Mouse (Mus musculus) layer of hippocampus, postnatal 25 days (tissue): ENCODE results near the gene Olr1. TPM values are rescaled to one million over a fixed set of nuclear protein-coding genes. Genes with fewer than 3 reads are reported as not detected.

Experiments
- total RNA-seq, 2 experiments: library from RNA; stranded (reverse); gene quantifications; 2 replicates each; pipeline ENCODE4 v1.2.3; 2021

Olr1 gene
- total RNA-seq, 2 experiments from 2014 or later: not detected

Other genes starting within 250 kb of the Olr1 start
- gene Cd69, start 231.7 kb downstream of the Olr1 start, total RNA-seq: not detected
- gene 4922502D21Rik, start 175.4 kb downstream of the Olr1 start, total RNA-seq: not detected
- not detected for gene Clec12a, start 164.5 kb downstream of the Olr1 start, total RNA-seq
- gene Clec12b, start 121.3 kb downstream of the Olr1 start, total RNA-seq: not detected
- not detected for gene Clec1b, start 109.9 kb downstream of the Olr1 start, total RNA-seq
- not detected for gene Clec9a, start 98.3 kb downstream of the Olr1 start, total RNA-seq
- 1 to 10 TPM; 3.1 to 3.5 TPM for gene Clec1a, start 55.2 kb downstream of the Olr1 start, total RNA-seq
- gene Tmem52b, start 5.4 kb upstream of the Olr1 start, total RNA-seq: not detected
- gene Gabarapl1, start 26.0 kb upstream of the Olr1 start, total RNA-seq: 100 to 1,000 TPM; 613 to 690 TPM
- gene Klre1, start 70.7 kb upstream of the Olr1 start, total RNA-seq: not detected
- not detected for gene Klrd1, start 84.6 kb upstream of the Olr1 start, total RNA-seq
- not detected for gene Klrk1, start 116.7 kb upstream of the Olr1 start, total RNA-seq
- gene Klrc3, start 136.2 kb upstream of the Olr1 start, total RNA-seq: not detected
- gene Klrc2, start 153.5 kb upstream of the Olr1 start, total RNA-seq: not detected
- not detected for gene Klrc1, start 171.8 kb upstream of the Olr1 start, total RNA-seq
- gene Klri1, start 210.0 kb upstream of the Olr1 start, total RNA-seq: not detected
- not detected for gene Klri2, start 233.3 kb upstream of the Olr1 start, total RNA-seq